Mouse (Mus musculus) heart, adult 2 months (tissue): ENCODE data around the gene Nhlh1.

Experiments used
- CTCF ChIP-seq: fragments of 200-600 bp; IDR thresholded peaks from 2 replicates; pipeline ENCODE4 v1.8.1; 2022; ENCODE audit warnings: antibody characterized with exemption, mild to moderate bottlenecking, moderate library complexity
- EP300 ChIP-seq: fragments of 200-500 bp; IDR thresholded peaks from 2 replicates; pipeline ENCODE4 v1.6.1; 2011; ENCODE audit warnings: low read depth, low read length, control low read depth; ENCODE audit not compliant: insufficient read depth
- POLR2A ChIP-seq: fragments of 200-500 bp; IDR thresholded peaks from 2 replicates; pipeline ENCODE4 v1.6.1; 2011; ENCODE audit warnings: mild to moderate bottlenecking, low read depth, low read length, control low read depth; ENCODE audit not compliant: insufficient read depth

GRCm38 (mm10) chr1:172009406-172009805 lies 48.0 kb downstream of the Nhlh1 start:
- TF ChIP-seq POLR2A (no peak), EP300 (no peak), CTCF (no peak)
